Mouse (Mus musculus) liver, embryonic 14.5 days (tissue): ENCODE measurements at regions not wholly inside any gene's neighbourhood (a gene's known extent, or its start where the extent isn't known, plus 50 kb on each side); places are given as distances from the start of the nearest gene placed in this dataset.

Experiments
- CTCF ChIP-seq: IDR thresholded peaks from 2 replicates; pipeline ENCODE4 v1.5.1; 2016; ENCODE audit warnings: antibody characterized with exemption, low read depth, control low read depth
- EP300 ChIP-seq: IDR thresholded peaks from 2 replicates; pipeline ENCODE4 v1.6.1; 2016; ENCODE audit warnings: antibody characterized with exemption, low read depth

- TF ChIP-seq CTCF = no peak
- no peak for TF ChIP-seq EP300
Measured at GRCm38 (mm10) chr12:107596236-107596635, 107.8 kb downstream of the 3110018I06Rik start.
